Mouse (Mus musculus) midbrain, embryonic 10.5 days (tissue): ENCODE measurements at regions not wholly inside any gene's neighbourhood (a gene's known extent, or its start where the extent isn't known, plus 50 kb on each side); places are given as distances from the start of the nearest gene placed in this dataset.
A peak's percentile ranks its signal among the peaks of the same experiment; 100 is the strongest.

Source experiments
- DNase-seq: peaks from one replicate; pipeline ENCODE4 v3.0.0-alpha.2; 2017; ENCODE audit warnings: low spot score
- H3K27ac ChIP-seq: fragments of 300-500 bp; sonication (generic); replicated peaks from 2 replicates; pipeline ENCODE4 v1.5.1; 2016; ENCODE audit warnings: mild to moderate bottlenecking
- H3K27me3 ChIP-seq: fragments of 300-500 bp; sonication (generic); 2 replicates; pipeline ENCODE4 v1.6.1; 2016; ENCODE audit warnings: low read depth, mild to moderate bottlenecking; ENCODE audit not compliant: poor library complexity, severe bottlenecking
- H3K36me3 ChIP-seq: fragments of 300-500 bp; sonication (generic); 2 replicates; pipeline ENCODE4 v1.6.1; 2016; ENCODE audit warnings: mild to moderate bottlenecking, moderate library complexity
- H3K4me1 ChIP-seq: fragments of 300-500 bp; sonication (generic); 2 replicates; pipeline ENCODE4 v1.6.1; 2016
- H3K4me3 ChIP-seq: fragments of 300-500 bp; sonication (generic); 2 replicates; pipeline ENCODE4 v1.5.1; 2016; ENCODE audit warnings: mild to moderate bottlenecking, moderate library complexity
- H3K9me3 ChIP-seq: fragments of 300-500 bp; sonication (generic); replicated peaks from 2 replicates; pipeline ENCODE4 v1.6.1; 2016; ENCODE audit warnings: mild to moderate bottlenecking
- WGBS: fragments of 180-500 bp; shearing (Covaris S2); methylation state at CpG from one replicate; pipeline ENCODE4 v1.1.7; 2016; 5-methylcytosine and 5-hydroxymethylcytosine counted together

DNA sequence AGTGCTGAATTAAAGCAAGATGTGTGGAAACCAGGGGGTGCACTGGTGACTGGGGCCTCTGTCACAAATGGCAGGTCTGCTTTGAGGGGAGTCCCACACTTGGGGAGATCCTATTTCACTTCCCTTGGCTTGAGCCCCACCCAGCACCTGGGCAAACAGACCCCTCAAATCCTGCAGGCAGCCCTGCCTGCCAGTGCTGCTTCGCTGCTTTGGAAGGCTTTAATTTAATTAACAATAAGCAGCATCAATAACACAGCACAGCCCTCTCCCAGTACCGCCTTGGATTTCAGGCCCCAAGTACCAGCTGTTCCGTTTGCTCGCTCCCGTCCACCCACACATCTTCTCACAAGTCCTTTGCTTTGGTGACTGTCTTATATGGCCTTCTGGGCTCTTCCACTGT is 193.6 kb downstream of the Ackr3 start:
- Histone ChIP-seq H3K27me3 (peaks cover 2% of the 10 kb centered on the region), H3K4me3 (no peak overlapping the region), H3K9me3 (no peaks in the 10 kb centered on the region), H3K27ac (peak overlapping the region; percentile 38), H3K4me1 (peaks cover 16% of the 10 kb centered on the region), H3K36me3 (no peaks in the 10 kb centered on the region)
- DNase-seq, result no peak
- 35% methylated on average over 5 of the region's 5 CpGs for WGBS

DNA sequence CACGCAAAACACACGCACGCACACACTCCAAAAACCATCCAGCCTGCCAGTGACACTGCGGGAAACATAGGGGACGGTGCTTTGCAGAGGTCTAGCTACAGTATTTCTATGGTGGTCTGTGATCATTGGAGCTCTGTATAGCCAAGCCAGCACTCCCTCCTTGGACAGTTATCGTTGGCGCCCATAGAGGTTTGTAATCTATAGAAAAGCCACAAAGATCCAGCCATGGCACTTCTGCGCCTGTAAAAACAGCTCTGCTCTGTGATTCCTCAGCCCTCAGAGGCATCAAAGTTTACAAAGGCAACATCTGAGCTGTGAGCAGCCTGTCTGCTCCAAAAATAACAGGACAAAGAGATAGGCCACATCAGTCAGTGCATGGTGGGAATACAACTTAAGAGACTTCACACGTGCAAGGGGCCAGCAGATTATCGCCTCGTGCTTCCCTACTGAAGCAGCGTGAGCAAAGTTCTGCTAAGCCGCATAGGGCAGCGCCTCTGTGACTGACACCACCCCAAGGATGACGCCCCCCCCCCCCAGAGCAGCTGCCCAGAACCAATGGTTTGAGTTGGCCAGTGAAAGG is 194.7 kb downstream of the Ackr3 start:
- 0 out of 2 replicates have a peak overlapping the region, but pooled peaks have one; percentile 3 for H3K27ac ChIP-seq
- 87% methylated on average over 15 of the region's 15 CpGs for WGBS
- H3K27me3 ChIP-seq, result peaks cover 12% of the 10 kb centered on the region
- H3K4me1 ChIP-seq, result peaks cover 16% of the 10 kb centered on the region
- DNase-seq, result no peak
- no peaks in the 10 kb centered on the region for H3K9me3 ChIP-seq
- no peaks in the 10 kb centered on the region for H3K36me3 ChIP-seq
- H3K4me3 ChIP-seq, result no peak overlapping the region

DNA sequence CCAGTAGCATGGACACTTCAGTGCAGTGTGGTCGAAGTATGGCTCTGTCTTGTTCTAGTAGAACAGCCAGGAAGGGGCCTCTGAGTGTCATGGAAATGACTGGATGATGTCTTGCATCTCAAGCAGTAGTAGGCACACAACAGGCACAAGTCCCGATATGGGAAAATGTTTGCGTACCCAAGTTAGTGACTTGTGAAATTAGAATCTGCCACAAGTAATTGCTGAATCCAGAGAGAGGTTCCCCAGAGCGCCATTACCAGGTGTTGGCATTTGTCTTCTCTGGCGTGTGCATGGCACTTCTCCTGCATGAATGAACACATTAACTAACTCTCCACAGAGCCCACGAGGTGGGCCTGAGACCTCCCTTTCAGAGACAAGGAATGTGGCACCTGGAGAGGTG is 199.3 kb downstream of the Ackr3 start:
- no peaks in the 10 kb centered on the region for H3K9me3 ChIP-seq
- 86% methylated on average over 6 of the region's 6 CpGs for WGBS
- no peak for DNase-seq
- H3K36me3 ChIP-seq, result no peaks in the 10 kb centered on the region
- peaks cover 19% of the 10 kb centered on the region for H3K27me3 ChIP-seq
- H3K4me1 ChIP-seq, result peaks cover 27% of the 10 kb centered on the region
- no peak overlapping the region for H3K27ac ChIP-seq
- H3K4me3 ChIP-seq, result no peak overlapping the region

DNA sequence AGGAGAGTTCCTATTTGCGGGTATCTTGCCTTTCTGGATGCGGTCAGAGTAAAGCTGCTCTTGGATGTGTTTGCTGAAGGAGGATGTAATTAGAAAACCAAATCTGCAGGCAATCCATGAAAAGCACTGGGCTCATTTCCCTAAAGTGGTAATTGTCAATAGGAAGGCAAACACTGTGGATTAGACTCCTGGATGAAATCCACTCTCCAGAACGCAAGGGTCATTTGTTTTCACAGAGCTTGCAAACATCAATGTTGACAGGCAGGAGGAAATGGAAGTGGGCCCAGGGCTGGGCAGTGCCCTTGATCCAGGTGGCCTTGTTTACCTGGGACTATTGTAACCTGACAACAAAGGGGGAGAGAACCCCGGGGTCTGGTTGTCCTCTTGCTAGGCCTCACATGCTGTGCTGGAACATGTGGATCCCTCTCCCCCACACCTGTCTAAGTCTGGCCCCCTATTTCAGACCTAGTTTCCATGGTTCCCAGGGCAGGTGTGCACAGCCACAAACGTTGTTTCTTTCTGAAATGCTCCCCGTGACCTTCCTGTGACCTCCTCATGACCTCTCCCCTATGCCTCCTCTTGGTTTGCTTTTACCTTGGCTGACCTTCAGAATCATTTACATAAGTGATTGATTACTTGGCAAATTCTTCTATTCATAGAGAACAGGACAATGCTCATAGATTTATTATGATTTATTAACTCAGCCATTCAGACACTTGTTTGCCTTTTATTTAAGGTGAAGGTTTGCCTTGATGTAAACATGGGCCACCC is 197.9 kb upstream of the Cops8 start:
- Histone ChIP-seq H3K36me3 (no peaks in the 10 kb centered on the region), H3K9me3 (no peaks in the 10 kb centered on the region), H3K27me3 (peaks cover 19% of the 10 kb centered on the region), H3K27ac (no peak overlapping the region), H3K4me1 (peaks cover 21% of the 10 kb centered on the region), H3K4me3 (no peak overlapping the region)
- no peak for DNase-seq
- WGBS, result 51% methylated on average over 6 of the region's 6 CpGs

DNA sequence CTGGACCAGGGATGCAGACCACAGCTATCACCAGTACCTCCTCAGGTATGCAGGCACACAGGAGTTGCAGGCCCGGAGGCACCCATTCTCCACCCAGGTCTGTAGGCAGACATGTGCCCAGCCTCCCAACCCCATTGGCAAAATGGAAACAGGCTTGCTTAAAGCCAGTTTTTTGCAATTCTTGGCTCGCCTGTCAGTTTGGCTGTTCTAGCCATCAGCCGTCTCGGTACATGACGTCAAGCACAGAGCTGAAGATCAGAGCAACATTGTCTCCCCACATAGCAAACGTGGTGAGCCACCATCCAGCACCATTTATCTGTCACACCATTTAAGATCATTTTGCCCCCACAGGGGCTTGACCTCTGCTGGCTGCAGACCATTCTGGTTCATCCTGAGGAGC is 196.1 kb upstream of the Cops8 start:
- no peak overlapping the region for H3K4me3 ChIP-seq
- H3K9me3 ChIP-seq, result no peaks in the 10 kb centered on the region
- H3K4me1 ChIP-seq, result peaks cover 21% of the 10 kb centered on the region
- 87% methylated on average over 6 of the region's 6 CpGs for WGBS
- H3K27me3 ChIP-seq, result peaks cover 25% of the 10 kb centered on the region
- H3K27ac ChIP-seq, result no peak overlapping the region
- DNase-seq, result no peak
- H3K36me3 ChIP-seq, result no peaks in the 10 kb centered on the region

DNA sequence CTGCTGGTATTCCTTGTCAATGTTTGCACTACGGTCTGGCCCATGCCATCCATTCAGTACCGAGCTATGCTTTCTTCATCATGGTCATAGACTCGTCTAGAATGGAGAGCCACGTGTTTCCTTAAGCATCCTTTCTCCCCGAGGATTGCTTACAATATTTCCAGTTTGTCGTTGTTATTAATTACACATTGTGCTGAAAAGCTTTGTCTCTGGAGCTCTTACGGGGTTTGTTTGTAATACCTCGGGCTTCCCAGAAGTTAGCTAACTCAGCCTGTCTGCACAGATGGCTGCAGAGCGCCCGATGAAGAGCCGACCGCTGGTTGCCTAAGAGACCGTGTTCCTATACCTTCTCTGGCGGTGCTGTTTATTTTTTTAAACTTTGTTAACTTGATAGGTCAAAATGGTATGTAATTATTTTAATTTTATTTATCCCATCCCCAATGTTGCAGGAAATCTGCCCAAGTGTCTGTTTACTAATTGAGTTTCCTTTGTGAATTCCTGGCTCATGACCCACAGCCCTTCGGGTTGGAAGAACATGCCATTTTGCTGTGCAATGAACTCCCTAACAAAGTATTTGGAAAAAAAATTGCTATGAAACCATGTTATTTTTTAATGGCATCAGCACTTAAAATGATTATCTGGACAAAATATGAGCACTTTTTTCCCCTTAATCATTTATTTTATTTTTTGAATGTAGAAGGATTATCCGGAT is 194.1 kb upstream of the Cops8 start:
- H3K4me3 ChIP-seq, result no peak overlapping the region
- H3K27ac ChIP-seq, result no peak overlapping the region
- H3K27me3 ChIP-seq, result peaks cover 14% of the 10 kb centered on the region
- peaks cover 31% of the 10 kb centered on the region for H3K4me1 ChIP-seq
- H3K36me3 ChIP-seq, result no peaks in the 10 kb centered on the region
- no peak for DNase-seq
- WGBS, result 84% methylated on average over 16 of the region's 16 CpGs
- H3K9me3 ChIP-seq, result no peaks in the 10 kb centered on the region

DNA sequence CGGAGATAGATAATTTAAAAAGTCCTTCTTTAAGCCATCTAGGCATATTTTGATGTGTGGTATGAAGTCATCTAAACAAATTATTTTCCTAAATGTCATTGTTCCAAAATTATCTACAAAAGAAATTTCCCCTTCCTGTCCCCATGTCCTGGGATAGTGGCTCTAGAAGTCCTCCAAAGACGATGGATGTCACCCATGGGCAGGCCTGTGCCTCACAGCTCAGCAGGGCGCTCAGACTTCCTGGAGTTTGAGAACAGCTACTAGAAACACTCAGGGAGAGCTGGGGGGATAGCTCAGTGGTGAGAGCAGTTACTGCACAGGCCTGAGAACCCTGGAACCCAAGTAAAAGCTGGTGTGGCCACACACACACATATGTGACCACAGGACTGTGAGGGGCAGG is 193.5 kb upstream of the Cops8 start:
- Histone ChIP-seq H3K27ac (no peak overlapping the region), H3K9me3 (no peaks in the 10 kb centered on the region), H3K36me3 (no peaks in the 10 kb centered on the region), H3K27me3 (peaks cover 14% of the 10 kb centered on the region), H3K4me1 (peaks cover 27% of the 10 kb centered on the region), H3K4me3 (no peak overlapping the region)
- 94% methylated on average over 3 of the region's 3 CpGs for WGBS
- DNase-seq, result no peak

DNA sequence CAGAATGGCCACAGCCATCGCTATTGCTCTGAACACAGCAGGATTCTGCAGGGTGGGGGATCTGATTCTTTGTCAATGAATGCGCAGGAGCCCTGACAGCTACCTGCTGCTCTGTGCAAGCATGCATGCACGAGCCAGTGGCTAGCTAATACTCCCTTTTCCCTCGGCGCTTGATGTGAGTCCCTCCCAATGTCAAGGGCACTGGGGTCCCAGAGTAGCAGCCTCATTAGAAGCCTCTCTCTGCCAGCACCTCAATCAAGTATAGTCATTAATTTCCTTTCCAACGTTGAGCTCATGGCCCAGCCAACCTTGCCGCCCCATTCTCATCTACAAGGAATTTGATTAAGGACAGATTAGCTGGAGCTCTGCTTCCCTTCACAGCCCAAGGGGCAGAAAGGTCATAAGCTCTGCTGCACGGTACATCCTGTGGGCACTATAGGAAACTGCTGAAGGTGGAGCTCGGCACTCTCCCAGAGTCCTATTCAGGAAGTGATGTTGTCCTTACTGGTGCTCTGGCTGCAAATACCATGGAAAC is 190.2 kb upstream of the Cops8 start:
- H3K9me3 ChIP-seq, result no peaks in the 10 kb centered on the region
- DNase-seq, result no peak
- WGBS, result 51% methylated on average over 9 of the region's 9 CpGs
- H3K4me3 ChIP-seq, result no peak overlapping the region
- no peaks in the 10 kb centered on the region for H3K36me3 ChIP-seq
- H3K4me1 ChIP-seq, result peaks cover 10% of the 10 kb centered on the region
- H3K27me3 ChIP-seq, result peaks cover 9% of the 10 kb centered on the region; the same call in 1 of the 2 replicates
- no peak overlapping the region; the same call in 1 of the 2 replicates for H3K27ac ChIP-seq

DNA sequence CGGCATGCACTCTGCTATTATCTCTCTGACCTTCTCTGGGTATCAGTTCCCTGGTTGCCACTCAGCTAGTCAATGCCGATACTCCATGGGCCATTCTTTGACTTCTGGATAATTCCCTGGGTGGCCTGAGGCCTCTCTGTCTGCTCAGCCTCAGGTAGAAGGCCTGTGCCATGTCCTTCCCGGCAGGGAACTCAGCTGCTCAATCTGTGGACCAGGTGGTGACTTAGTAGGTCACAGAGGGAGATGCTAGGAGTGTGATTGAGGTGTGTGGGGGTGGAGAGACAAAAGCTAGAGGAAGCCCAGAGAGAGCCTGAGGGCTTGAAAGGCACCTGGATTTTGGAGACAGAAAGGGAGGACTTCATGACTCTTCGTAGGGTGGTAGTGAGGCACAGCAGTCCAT is 188.0 kb upstream of the Cops8 start:
- WGBS, result 93% methylated on average over 4 of the region's 4 CpGs

DNA sequence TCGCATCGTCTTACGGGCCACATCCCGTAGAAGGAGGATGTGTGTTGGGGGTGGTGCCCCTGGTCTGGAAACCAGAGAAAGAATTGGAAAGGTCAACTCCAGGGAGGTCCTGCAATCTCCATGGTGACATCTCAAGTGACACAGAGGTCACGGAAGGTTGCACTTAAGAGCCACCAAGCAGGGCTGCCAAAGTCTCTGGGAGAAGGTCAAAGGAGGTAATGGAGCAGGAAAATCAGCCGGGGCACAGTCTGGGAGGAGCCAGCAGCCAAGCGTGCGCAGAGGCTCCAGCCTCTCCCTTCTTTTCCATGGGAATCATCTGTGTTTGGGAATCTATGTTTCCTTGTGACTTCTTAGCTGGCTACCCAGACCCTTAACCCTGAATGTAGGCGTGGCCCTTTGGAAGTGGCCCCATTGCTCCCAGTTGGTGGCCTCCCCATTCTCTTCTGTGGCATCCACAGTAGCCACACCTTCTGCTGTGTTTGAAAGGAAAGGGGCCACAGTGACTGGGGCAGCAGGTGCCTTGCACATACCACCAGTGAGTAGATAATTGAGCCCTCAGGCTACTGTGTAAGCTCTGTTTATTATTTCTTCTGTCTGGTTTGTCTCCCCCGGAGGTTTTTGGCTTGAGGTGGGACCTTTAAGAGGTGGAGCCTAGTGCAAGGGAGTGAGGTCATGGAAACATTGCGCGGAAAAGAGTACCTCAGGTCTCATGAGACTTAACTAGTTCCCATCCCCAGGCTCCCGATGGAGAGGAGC is 178.5 kb upstream of the Cops8 start:
- Histone ChIP-seq H3K27me3 (peaks cover 30% of the 10 kb centered on the region), H3K27ac (peak overlapping the region; percentile 65), H3K36me3 (no peaks in the 10 kb centered on the region), H3K4me1 (peaks cover 52% of the 10 kb centered on the region), H3K4me3 (0 out of 2 replicates have a peak overlapping the region, but pooled peaks have one; percentile 26), H3K9me3 (peaks cover 10% of the 10 kb centered on the region)
- WGBS, result 9% methylated on average over 13 of the region's 13 CpGs
- DNase-seq, result peak; percentile 75

More for the DNA sequence above, 188.0 kb upstream of the Cops8 start:
- Histone ChIP-seq H3K4me1 (peaks cover 10% of the 10 kb centered on the region), H3K36me3 (no peaks in the 10 kb centered on the region), H3K27ac (no peak overlapping the region), H3K9me3 (no peaks in the 10 kb centered on the region), H3K27me3 (peaks cover 9% of the 10 kb centered on the region; the same call in 1 of the 2 replicates), H3K4me3 (no peak overlapping the region)
- no peak for DNase-seq

DNA sequence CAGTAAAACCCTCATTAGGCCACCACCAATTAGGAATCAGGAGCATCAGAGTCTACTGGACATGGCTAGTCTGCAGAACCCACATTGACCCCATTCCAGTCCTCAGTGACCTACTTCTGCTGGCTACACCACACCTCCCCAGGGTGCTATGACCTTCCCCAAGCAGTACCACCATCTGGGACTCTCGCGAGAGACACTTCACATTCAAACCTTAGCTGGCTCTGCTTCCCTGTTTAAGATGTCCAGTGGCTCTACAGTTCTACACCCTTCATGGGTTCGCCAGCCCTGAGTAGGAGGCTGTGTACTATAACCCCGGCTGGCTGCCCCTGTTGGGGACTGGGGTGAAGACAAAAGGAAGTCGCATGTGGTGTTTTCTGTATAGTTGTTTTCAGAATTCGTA is 174.4 kb upstream of the Cops8 start:
- Histone ChIP-seq H3K27me3 (peaks cover 8% of the 10 kb centered on the region; the same call in 1 of the 2 replicates), H3K36me3 (no peaks in the 10 kb centered on the region), H3K4me3 (no peak overlapping the region), H3K4me1 (peaks cover 36% of the 10 kb centered on the region), H3K9me3 (peaks cover 10% of the 10 kb centered on the region), H3K27ac (no peak overlapping the region)
- 96% methylated on average over 6 of the region's 6 CpGs for WGBS
- DNase-seq, result no peak

DNA sequence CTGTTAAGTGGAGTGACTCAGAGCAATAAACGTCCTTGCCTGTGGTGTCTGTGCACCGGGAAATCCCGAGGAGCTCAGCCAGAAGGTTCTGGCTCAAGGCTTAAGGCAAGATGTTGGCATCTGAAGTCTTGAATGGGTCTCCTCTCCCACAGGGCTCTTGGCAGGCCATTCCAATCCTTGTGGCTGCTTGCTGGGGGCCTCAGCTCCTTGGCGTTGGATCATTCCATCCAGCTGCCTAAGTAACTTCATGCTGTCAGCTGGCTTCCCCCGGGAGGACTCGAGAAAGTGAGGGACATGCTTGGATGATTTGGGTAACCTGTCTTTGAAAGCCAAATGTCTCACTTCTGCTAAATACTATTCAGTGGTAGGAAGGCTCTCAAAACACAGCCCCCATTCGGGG is 174.0 kb upstream of the Cops8 start:
- H3K9me3 ChIP-seq, result peaks cover 10% of the 10 kb centered on the region
- WGBS, result 89% methylated on average over 7 of the region's 7 CpGs
- no peaks in the 10 kb centered on the region for H3K36me3 ChIP-seq
- H3K4me1 ChIP-seq, result peaks cover 36% of the 10 kb centered on the region
- H3K27me3 ChIP-seq, result peaks cover 8% of the 10 kb centered on the region; the same call in 1 of the 2 replicates
- no peak for DNase-seq
- peak overlapping the region; percentile 49; the same call in 1 of the 2 replicates for H3K27ac ChIP-seq
- H3K4me3 ChIP-seq, result no peak overlapping the region
